Mouse (Mus musculus) heart, adult 2 months (tissue): ENCODE measurements around the gene Fat2. TPM values are rescaled to one million over a fixed set of nuclear protein-coding genes. Genes with fewer than 3 reads are reported as not detected.

Experiments
- DNase-seq, 2 experiments: peaks; one replicate each; pipeline ENCODE4 v3.0.0; 2021
- H3K27ac ChIP-seq: fragments of 200-600 bp; 2 replicates; pipeline ENCODE4 v1.8.1; 2022
- H3K27me3 ChIP-seq: fragments of 200-500 bp; 2 replicates; pipeline ENCODE4 v1.6.1; 2012; ENCODE audit warnings: mild to moderate bottlenecking, low read length, inconsistent platforms, mixed read lengths; ENCODE audit not compliant: control insufficient read depth, insufficient read depth
- H3K36me3 ChIP-seq: fragments of 200-500 bp; 2 replicates; pipeline ENCODE4 v1.6.1; 2012; ENCODE audit warnings: low read length, inconsistent platforms; ENCODE audit not compliant: control insufficient read depth, insufficient read depth
- H3K4me1 ChIP-seq: fragments of 200-500 bp; 2 replicates; pipeline ENCODE4 v1.6.1; 2011; ENCODE audit warnings: low read length; ENCODE audit not compliant: control insufficient read depth, insufficient read depth
- H3K4me3 ChIP-seq: fragments of 200-600 bp; 2 replicates; pipeline ENCODE4 v1.8.1; 2022
- H3K79me2 ChIP-seq: fragments of 200-500 bp; replicated peaks from 2 replicates; pipeline ENCODE4 v1.6.1; 2012; ENCODE audit warnings: mild to moderate bottlenecking, inconsistent platforms, low read length, moderate library complexity, mixed read lengths; ENCODE audit not compliant: control insufficient read depth, insufficient read depth
- H3K9ac ChIP-seq: fragments of 200-500 bp; 2 replicates; pipeline ENCODE4 v1.6.1; 2012; ENCODE audit warnings: low read depth, mild to moderate bottlenecking, control low read depth, inconsistent platforms, low read length, mixed read lengths
- CTCF ChIP-seq: fragments of 200-600 bp; IDR thresholded peaks from 2 replicates; pipeline ENCODE4 v1.8.1; 2022; ENCODE audit warnings: antibody characterized with exemption, mild to moderate bottlenecking, moderate library complexity
- EP300 ChIP-seq: fragments of 200-500 bp; IDR thresholded peaks from 2 replicates; pipeline ENCODE4 v1.6.1; 2011; ENCODE audit warnings: low read depth, low read length, control low read depth; ENCODE audit not compliant: insufficient read depth
- POLR2A ChIP-seq: fragments of 200-500 bp; IDR thresholded peaks from 2 replicates; pipeline ENCODE4 v1.6.1; 2011; ENCODE audit warnings: mild to moderate bottlenecking, low read depth, low read length, control low read depth; ENCODE audit not compliant: insufficient read depth
- WGBS: fragments of 180-500 bp; shearing (Covaris S2); methylation state at CpG from one replicate; pipeline ENCODE4 v1.1.7; 2018; 5-methylcytosine and 5-hydroxymethylcytosine counted together
- intact Hi-C: fragments of 180-260 bp; cut with DNase I; formaldehyde crosslinking; loops from one replicate; pipeline ENCODE4 v1.15.1; 2025
- polyA plus RNA-seq: library from polyadenylated mRNA; depleted of rRNA; stranded (reverse); fragments of >200 nt; gene quantifications from 2 replicates; pipeline ENCODE4 v1.2.3, GENCODE M21; 2012
- total RNA-seq, 2 experiments: library from RNA; stranded (reverse); gene quantifications; 2 replicates each; pipeline ENCODE4 v1.2.3; 2021

The Fat2 gene
- total and polyA plus RNA-seq, 3 experiments = 0.03 to 0.14 (median 0.09) TPM

GRCm38 (mm10) chr11:55231034-55231433 lies 105.3 kb downstream of the Fat2 start:
- no peaks in the 10 kb centered on the region for H3K79me2 ChIP-seq
- H3K27ac ChIP-seq = no peak overlapping the region
- no peaks in the 10 kb centered on the region for H3K27me3 ChIP-seq
- TF ChIP-seq EP300 (no peak), POLR2A (no peak), CTCF (no peak)
- intact Hi-C loops = no loop called here
- no peaks in the 10 kb centered on the region for H3K4me1 ChIP-seq
- no peak overlapping the region for H3K9ac ChIP-seq
- H3K4me3 ChIP-seq = no peak overlapping the region
- 90% methylated on average over 6 of the region's 6 CpGs for WGBS
- no peak for DNase-seq
- no peaks in the 10 kb centered on the region for H3K36me3 ChIP-seq

- intact Hi-C loops = no loop called here
- 69% methylated on average over 7 of the region's 7 CpGs for WGBS
- no peaks in the 10 kb centered on the region for H3K36me3 ChIP-seq
- TF ChIP-seq POLR2A (no peak), EP300 (no peak), CTCF (no peak)
- H3K27ac ChIP-seq = no peak overlapping the region
- H3K9ac ChIP-seq = no peak overlapping the region
- H3K79me2 ChIP-seq = no peaks in the 10 kb centered on the region
- no peaks in the 10 kb centered on the region for H3K4me1 ChIP-seq
- DNase-seq = no peak
- no peak overlapping the region for H3K4me3 ChIP-seq
- H3K27me3 ChIP-seq = no peaks in the 10 kb centered on the region
These were observed 115.1 kb downstream of the Fat2 start for GRCm38 (mm10) chr11:55221306-55221705.

- intact Hi-C loops = no loop called here
- no peaks in the 10 kb centered on the region for H3K79me2 ChIP-seq
- WGBS = 90% methylated on average over 3 of the region's 3 CpGs
- peaks cover 5% of the 10 kb centered on the region for H3K4me1 ChIP-seq
- 0 out of 2 replicates have a peak, but pooled peaks cover 2% of the 10 kb centered on the region for H3K36me3 ChIP-seq
- DNase-seq = no peak
- H3K27ac ChIP-seq = no peak overlapping the region
- no peaks in the 10 kb centered on the region for H3K27me3 ChIP-seq
- H3K9ac ChIP-seq = no peak overlapping the region
- no peak for TF ChIP-seq POLR2A
- no peak for TF ChIP-seq CTCF
- TF ChIP-seq EP300 = no peak
- H3K4me3 ChIP-seq = no peak overlapping the region
These were observed 117.9 kb downstream of the Fat2 start for GRCm38 (mm10) chr11:55218473-55218872.

GRCm38 (mm10) chr11:55217880-55218279 lies 118.5 kb downstream of the Fat2 start:
- intact Hi-C loops = no loop called here
- Histone ChIP-seq H3K36me3 (0 out of 2 replicates have a peak, but pooled peaks cover 2% of the 10 kb centered on the region), H3K27ac (no peak overlapping the region), H3K9ac (no peak overlapping the region), H3K79me2 (no peaks in the 10 kb centered on the region), H3K4me1 (peaks cover 5% of the 10 kb centered on the region), H3K4me3 (no peak overlapping the region), H3K27me3 (no peaks in the 10 kb centered on the region)
- no peak for DNase-seq
- no peak for TF ChIP-seq CTCF
- TF ChIP-seq POLR2A = no peak
- no peak for TF ChIP-seq EP300
- 68% methylated on average over 7 of the region's 7 CpGs for WGBS

- TF ChIP-seq CTCF (no peak), EP300 (no peak), POLR2A (no peak)
- Histone ChIP-seq H3K27ac (no peak overlapping the region), H3K27me3 (no peaks in the 10 kb centered on the region), H3K4me3 (no peak overlapping the region), H3K4me1 (peaks cover 5% of the 10 kb centered on the region), H3K79me2 (no peaks in the 10 kb centered on the region), H3K36me3 (0 out of 2 replicates have a peak, but pooled peaks cover 2% of the 10 kb centered on the region), H3K9ac (no peak overlapping the region)
- intact Hi-C loops = no loop called here
- WGBS = 90% methylated on average over 4 of the region's 4 CpGs
- DNase-seq = no peak
These were observed 118.9 kb downstream of the Fat2 start for GRCm38 (mm10) chr11:55217418-55217817.

- DNase-seq = no peak
- Histone ChIP-seq H3K4me3 (no peak overlapping the region), H3K79me2 (no peaks in the 10 kb centered on the region), H3K27ac (no peak overlapping the region), H3K9ac (no peak overlapping the region), H3K4me1 (peaks cover 5% of the 10 kb centered on the region), H3K27me3 (no peaks in the 10 kb centered on the region), H3K36me3 (0 out of 2 replicates have a peak, but pooled peaks cover 2% of the 10 kb centered on the region)
- intact Hi-C loops = no loop called here
- WGBS = 80% methylated on average over 13 of the region's 13 CpGs
- TF ChIP-seq CTCF (no peak), POLR2A (no peak), EP300 (no peak)
These were observed 119.5 kb downstream of the Fat2 start for GRCm38 (mm10) chr11:55216830-55217229.

GRCm38 (mm10) chr11:55216061-55216460 lies 120.3 kb downstream of the Fat2 start:
- no peaks in the 10 kb centered on the region for H3K27me3 ChIP-seq
- H3K27ac ChIP-seq = no peak overlapping the region
- H3K4me1 ChIP-seq = peaks cover 5% of the 10 kb centered on the region
- TF ChIP-seq CTCF = no peak
- no peak for TF ChIP-seq POLR2A
- TF ChIP-seq EP300 = no peak
- no peak overlapping the region for H3K9ac ChIP-seq
- intact Hi-C loops = no loop called here
- DNase-seq = no peak
- 72% methylated on average over 3 of the region's 4 CpGs for WGBS
- no peak overlapping the region for H3K4me3 ChIP-seq
- no peaks in the 10 kb centered on the region for H3K79me2 ChIP-seq
- 0 out of 2 replicates have a peak, but pooled peaks cover 2% of the 10 kb centered on the region for H3K36me3 ChIP-seq
